Mouse (Mus musculus): ENCODE measurements around the gene Homer1.

Gene Homer1

DNA sequence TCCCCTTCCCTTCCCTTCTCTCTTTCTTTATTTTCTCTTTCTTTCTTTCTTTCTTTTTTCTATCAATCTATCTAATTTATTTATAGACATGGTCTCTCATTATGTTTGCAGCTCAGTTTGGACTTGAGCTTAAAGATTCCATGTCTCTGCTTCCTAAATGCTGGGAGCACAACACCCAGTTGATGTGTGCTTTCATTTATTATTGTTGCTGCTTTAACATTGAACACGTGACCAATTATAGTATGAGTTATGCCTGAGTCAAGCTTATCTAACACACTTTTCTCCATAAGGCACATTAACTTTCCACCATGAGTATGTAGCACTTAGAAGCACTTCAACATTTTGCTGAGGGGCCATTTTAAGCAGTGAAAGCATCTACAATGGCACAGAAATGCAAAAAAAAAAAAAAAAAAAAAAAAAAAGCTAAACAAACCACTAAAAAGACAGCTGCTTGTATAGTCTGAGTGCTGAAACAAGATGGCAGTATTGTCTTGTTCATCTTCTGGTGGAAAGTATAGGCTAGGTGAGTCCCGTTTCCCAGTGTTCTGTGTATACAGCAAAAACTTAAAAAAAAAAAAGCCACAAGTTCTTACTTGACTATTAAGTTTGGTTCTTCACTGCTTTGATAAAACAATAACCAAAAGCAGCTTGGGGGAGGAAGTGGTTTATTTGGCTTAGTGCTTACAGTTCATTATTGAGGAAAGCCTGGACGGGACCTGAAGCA lies 41.3 kb downstream of the Homer1 start:
- DNase-seq (ENCODE audit: low spot score in 2 of 2) = no peak

DNA sequence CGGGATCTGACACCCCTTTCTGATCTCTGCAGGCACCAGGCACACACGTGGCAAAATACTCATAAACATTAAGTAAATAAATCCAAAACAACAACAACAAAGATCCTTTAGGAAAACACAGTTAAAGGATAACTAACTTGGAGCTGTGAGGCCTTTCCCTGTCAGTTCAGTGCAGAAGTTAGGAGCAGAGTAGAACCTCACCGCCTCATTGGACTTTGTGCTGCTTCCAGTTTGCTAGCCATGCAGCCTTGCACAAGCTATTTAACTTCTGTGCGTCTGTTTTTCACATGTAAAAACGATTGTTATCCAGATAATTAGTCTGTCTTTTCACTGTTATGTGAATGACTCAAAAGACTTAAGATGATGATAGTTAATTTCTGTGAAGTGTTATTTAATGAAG lies 43.2 kb downstream of the Homer1 start:
- no peak for DNase-seq (ENCODE audit: low spot score in 2 of 2)

DNA sequence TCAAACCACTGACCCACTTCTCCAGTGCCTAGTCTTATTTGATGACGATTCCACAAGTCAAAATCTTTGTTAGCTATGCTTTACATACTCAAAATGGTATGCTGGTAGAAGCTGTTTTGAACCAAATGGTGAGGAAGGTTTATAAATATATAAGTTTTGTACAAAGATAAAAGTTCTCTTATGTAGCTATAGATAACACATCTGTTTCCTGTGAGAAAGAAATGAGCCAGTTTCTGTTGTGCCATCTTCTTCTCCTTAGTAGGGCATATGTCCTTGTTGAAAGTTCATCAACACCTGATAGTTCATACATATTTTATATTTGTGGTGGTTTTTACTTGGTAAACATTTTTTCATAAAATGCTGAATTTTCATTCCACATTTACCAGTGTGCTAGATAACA lies 45.0 kb downstream of the Homer1 start:
- DNase-seq (ENCODE audit: low spot score in 2 of 2) = no peak

DNA sequence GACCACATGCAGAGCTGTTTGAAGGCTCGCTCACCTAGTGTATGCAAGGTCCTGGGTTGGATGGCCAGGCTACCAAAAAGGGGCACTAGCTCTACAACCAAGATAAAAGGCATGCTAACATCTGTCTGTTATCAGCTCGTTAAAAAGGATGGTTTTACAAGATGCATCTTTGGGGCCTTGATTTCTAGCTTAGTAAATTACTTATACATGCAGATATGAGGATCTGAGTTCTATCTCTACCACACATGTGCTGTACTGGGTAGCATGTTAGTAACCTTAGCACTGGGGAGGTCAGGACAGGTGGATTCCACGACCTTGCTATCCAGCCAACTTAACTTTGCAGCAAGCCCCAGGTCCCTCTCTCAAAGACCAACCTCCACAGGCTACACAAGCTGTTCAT lies 46.4 kb downstream of the Homer1 start:
- no peak for DNase-seq (ENCODE audit: low spot score in 2 of 2)

DNA sequence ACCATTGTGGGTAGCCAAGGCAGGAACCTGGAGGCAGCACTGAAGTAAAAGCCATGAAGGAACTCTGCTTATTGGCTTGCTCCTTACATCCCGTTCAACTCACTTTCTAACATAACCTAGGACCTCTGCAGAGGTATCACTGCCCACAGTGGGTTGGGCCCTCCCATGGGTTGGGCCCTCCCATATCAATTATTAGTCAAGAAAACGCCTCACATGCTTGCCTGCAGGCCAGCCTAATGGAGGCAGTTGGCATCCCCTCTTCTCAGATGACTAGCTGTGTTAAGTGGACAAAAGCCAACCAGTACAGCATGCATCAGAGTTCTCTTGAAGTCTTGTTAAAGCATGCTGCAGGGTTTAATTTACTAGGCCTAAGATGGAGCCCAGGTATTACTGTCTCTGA lies 52.6 kb downstream of the Homer1 start:
- no peak for DNase-seq (ENCODE audit: low spot score in 2 of 2)

DNA sequence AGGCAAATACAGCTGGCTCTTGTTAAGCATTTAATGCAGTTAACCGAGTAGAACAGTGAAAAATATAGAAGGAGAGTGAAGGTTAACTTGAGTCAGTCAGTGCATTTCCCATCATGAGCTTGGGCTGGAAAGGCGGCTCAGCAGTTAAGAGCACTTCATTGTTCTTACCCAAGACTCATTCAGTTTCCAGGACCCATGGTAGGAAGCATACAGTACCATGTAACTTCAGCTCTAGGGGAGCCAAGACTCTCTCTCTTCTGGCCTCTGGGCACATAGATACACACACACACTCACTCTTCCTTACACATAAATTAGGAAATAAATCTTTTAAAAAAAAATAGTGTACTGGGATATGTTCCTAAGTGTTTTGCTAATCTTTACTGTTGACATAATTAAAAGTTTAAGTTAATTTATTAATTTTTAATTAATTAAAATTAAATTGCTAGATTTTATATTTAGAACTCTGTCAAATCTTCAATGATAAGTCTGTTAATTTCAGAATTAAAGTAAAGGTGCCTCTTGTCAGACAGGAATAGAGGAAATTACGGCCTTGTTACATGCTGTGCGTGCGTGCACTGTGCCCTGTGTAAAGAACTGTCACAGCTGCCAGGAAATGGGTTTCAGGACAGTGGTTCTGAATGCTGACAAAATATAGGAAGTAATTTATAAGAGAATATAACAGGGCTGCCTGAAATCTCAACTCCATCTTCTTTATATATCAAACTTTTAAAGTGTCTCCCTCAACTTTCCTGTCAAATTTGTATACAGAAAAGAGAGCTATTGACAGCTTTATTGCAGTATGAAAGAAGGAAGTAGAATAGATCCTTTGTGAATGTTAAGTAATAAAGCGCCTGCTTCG lies 55.2 kb downstream of the Homer1 start:
- DNase-seq (ENCODE audit: low spot score in 2 of 2) = no peak

DNA sequence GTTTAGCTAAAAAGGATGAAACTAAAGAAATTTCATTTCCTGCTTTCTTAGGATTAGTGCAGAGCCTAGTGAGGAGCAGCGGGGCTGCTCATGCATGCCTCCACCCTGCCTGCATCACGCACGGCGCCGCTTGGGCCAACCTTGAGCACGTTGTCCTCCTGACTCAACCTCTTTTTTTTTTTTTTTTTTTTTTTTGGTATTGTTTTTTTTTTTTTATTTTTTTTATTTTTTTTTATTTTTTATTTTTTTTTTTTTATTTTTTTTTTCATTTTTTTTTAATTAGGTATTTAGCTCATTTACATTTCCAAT lies 55.8 kb downstream of the Homer1 start:
- DNase-seq (ENCODE audit: low spot score in 2 of 2) = no peak

DNA sequence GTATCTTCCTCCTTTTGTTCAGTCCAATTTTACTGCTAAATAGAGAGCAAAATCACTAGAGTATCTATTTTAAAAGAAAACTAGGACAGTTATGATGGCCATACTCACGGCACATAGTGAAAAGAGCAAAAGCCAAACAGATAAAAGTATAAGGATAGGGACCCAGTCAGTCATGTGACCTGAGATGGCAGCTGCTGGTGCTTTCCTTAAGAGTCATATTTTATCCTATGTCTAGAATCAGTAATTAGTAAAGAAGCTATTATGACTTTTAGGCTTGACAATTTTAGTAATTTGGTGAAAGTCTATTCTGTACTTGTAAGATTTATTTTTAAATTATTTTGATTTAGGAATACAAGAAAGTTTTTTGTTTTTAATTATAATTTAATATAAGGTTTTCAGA lies 59.1 kb downstream of the Homer1 start:
- DNase-seq (ENCODE audit: low spot score in 2 of 2) = no peak

DNA sequence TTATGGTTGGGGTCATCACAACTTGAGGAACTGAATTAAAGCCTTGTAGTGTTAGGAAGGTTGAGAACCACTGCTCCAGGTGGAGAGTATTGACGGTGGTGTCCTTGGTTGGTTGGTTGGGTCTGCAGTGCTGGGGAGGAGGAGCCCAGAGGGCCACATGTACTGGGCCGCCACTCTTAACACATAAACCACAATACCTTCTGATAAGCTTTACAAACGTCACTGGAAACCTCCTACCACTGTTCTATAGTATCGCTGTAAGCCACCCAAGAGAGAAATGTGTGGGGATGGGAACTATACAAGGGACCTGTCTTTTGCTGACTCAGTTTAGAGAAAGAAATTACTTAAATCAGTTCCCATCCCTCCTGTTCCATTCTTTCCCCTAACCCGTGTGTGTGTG lies 68.1 kb downstream of the Homer1 start:
- no peak for DNase-seq (ENCODE audit: low spot score in 2 of 2)

DNA sequence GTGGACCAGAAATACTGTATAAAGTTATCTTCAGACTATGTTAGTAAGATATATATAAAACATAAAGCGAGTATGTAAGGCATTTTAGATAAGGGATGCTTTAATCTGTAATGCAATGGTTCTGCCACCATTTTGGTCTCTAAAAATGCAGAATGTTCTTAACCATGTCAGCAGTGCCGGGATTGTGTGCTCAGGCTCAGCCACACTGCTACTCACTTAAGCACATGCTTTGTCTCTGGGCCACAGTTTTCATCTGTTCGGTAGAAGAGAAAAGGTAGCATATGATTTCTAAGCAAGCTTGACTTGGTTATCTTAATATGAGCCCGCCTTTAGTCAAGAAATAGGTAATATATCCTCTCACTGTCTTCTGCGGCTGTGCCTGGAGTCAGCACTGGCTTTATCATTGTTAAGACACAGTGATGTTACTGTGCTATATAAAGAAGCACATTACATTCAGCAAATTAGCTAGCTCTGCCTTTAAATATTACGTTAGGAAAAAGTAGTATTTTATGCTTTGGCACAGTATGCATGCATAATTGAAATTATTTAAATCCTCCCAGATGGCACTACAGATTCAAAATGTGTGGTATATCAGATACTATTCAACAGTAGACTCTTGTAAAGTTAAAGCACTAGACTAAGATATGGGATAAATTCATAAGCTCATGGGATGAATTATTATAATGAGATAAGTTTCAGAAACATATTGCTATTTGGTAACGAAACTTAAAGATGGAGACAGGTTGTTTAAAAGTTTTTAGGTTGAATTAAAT lies 69.6 kb downstream of the Homer1 start:
- no peak for DNase-seq (ENCODE audit: low spot score in 2 of 2)

DNA sequence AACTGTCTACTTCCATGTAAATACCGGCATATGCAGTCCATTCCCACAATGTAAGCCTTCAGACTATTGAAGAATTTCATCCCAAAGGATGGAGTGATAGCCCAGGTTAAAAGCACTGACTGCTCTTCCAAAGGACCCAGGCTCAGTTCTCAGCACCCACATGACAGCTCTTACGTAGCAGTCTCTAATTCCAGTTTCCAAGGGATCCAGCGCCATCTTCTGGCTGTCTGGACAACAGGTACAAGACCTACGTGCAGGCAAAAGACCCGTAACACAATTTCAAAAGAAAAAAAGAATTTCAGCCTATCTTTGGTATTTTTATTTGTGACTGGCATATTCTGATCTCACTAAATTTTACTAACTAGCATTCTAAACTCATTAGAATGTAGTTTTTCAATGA lies 75.0 kb downstream of the Homer1 start:
- DNase-seq (ENCODE audit: low spot score in 2 of 2) = no peak

DNA sequence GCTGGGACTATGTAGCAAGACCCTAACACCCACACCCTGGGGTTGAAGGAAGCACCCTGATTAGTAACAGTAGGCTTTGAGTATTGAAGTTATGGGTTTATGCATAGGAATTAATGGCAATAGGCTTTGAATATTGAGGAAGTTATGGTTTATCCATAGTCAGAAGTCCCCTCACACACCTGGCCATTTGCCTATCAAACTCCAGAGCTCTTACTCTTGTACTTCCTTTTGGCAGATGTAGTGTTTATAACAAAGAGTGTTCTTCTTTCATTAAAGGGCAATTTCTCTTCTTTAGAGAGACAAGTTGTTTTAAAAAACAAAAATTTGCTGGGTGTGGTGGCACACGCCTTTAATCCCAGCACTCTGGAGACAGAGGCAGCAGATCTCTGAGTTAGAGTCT lies 79.1 kb downstream of the Homer1 start:
- DNase-seq (ENCODE audit: low spot score in 2 of 2) = no peak

DNA sequence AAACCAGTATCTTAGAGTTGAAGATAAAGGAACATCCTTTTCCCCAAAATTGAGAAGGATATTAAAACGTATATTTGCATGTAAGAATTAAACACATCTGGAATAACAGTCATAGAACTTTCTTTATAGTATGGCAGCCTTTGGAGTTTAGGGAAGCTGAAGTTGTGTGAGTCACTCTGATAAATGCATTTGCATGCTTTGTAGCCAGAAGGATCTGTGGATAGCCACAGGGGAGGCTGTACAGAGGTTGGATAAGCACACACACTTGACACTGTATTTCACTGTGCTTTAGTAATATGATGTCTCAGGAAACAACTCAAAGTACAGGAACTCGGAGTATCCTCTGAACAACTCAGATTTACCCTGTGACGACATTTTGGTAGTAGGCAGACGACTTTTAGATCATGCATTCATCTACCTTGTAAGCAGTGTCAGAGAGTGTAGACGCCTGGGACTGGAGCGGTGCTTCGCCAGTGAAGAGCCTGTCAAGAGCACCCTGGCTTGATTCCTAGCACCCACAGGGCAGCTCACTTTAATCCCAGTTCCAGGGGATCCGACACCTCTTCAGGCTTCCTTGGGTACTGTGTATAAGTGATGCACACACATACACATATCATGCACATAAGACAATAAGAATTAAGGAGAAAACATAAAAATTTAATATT lies 81.1 kb downstream of the Homer1 start:
- no peak for DNase-seq (ENCODE audit: low spot score in 2 of 2)

DNA sequence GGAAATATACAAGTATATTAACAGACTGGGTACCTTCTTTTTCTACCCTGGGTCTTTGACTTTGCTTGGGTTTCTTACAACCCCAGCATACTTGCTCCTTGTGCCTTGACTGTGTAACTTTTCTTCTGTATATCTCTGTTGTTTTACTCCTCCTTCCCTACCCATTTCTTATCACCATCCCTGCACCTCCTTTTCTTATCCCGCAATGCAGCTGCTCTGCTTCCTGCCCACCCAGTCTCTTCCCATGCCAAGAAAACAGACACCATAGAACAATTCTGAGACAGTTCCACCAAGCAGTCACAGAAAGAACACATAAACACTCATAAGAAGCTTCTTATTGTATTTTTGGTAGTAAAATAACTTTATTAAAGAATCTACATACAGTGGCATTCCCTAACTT lies 81.9 kb downstream of the Homer1 start:
- no peak for DNase-seq (ENCODE audit: low spot score in 2 of 2)

DNA sequence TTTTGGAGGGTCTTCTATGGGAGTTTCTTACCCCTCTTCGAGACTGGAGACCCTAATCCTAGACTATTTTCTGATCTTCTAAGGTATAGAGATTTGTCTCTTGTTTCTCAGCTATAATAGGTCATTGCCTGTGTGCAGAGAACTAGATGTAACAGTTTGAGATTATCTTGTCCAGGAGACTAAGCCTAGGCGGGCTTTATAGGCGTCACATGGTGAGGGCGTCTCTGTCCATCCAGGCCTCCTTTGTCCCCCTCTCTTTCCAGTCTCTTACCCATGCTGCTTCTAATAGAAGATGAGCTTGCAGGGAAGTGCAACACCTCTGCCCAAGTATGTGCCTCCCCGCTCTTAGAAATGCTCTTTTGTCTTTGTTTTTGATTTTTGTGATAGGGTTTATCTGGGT lies 83.7 kb downstream of the Homer1 start:
- DNase-seq (ENCODE audit: low spot score in 2 of 2) = no peak

DNA sequence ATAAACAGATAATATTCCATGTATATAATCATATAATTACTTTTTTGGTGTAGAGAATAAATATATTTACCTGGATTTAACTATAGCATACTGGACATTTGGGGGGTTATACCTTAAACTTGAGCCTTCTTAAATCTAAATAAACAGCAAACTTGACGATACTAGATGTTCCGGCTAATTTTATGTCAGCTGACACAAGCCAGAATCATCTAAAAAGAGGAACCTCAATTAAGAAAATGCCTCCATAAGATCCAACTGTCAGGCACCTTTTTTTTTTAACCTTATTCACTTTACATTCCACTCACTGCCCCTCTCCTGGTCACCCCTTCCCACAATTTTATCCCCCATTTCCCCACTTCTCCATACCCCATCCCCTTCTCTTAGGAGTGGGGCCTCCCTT lies 84.2 kb downstream of the Homer1 start:
- no peak for DNase-seq (ENCODE audit: low spot score in 2 of 2)

DNA sequence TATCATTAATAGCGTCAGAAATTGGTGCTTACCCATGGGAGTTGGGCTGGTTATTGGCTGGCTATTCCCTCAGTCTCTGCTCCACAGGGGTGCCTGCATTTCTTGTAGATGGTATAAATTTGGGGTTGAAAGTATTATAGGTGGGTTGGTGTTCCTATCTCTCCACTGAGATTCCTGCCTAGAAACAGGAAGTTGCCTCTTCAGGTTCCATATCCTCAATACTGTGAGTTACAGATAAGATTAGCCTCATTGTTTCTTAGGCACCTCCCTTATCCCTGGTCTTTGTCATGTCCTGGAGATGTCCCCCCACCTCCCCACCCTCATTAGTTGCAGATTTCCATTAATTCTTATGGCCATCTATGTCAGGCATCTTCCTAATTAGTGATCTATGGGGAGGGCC lies 85.0 kb downstream of the Homer1 start:
- DNase-seq (ENCODE audit: low spot score in 2 of 2) = no peak

DNA sequence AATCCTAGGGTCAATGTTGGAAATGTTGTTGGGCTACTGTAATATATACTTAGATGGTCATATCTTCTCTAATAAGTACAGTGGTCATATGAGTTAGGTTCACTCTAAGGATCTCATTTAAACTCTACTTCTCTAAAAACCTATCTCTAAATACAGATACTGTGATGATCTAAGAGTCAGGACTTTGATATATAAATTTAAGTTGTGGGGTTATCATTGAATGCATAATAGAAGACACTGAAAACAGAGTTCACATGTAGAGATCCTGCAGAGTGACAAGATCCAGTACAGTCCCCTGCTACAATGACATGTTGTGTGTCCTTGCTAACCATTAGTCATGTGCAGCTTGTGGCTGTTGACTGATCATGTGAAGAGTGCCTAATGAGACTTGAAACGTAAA lies 85.7 kb downstream of the Homer1 start:
- no peak for DNase-seq (ENCODE audit: low spot score in 2 of 2)

DNA sequence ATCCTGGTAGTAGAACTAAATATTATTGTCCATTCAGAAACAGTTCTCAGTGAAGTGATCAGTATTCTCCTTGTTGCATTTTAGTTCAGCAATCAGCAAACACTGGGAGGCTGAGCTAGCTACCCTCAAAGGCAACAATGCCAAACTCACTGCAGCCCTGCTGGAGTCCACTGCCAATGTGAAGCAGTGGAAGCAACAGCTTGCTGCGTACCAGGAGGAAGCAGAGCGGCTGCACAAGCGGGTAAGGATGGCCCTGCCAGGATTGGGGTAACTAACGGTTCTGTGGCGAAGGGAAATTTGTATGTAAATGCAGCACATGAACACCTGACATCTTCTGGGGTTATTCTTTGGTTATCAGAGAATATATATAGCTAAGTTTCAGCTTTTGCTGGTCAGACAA lies 88.0 kb downstream of the Homer1 start:
- no peak for DNase-seq (ENCODE audit: low spot score in 2 of 2)

DNA sequence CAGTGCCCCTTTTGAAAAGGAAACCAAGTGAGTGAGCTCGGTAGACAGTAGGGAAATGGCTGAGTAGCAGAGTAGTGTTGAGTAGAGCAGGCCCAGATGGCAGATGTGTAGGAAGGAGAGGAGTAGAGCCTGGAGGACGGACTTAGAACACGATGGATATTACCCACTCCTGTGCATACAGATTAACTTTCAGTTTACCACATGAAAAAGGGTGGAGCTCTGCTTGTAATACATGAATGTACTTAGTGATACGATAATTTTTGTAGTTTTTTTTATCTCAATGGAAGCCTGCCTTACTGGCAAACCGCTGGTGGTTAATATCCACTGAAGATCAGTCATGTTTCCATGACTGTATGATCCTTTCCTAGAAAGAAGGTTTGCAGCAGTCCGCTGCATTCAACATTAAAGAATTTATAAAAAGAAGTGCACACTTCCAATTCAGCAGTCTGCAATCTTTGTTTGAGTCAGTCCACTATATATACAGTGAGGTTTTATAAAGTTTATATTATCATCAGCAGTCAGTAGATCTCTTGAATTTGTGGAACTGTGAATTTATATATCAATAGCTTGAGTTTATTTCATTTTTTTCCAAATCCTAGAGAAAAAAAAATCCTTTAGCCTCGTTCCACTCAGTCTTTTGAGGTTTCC lies 89.3 kb downstream of the Homer1 start:
- no peak for DNase-seq (ENCODE audit: low spot score in 2 of 2)

DNA sequence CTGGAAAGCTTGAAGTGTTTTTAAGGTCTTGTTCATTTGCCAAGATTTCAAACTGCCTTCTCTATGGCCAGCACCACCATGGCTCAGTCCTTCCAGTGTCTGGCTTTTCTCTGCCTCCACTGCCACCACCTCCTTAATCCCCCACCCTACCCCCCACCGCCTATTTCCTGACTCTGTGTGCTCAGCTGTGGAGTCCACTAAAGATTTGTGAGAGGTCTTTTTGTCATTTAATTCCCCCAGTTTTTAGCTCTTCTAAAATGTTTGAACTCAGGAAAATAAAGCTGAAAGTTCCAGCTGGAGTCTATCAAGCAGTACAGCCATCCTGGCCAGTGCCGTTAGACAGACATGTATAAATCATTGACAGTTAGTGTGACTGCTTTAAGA lies 89.8 kb downstream of the Homer1 start:
- no peak for DNase-seq (ENCODE audit: low spot score in 2 of 2)

DNA sequence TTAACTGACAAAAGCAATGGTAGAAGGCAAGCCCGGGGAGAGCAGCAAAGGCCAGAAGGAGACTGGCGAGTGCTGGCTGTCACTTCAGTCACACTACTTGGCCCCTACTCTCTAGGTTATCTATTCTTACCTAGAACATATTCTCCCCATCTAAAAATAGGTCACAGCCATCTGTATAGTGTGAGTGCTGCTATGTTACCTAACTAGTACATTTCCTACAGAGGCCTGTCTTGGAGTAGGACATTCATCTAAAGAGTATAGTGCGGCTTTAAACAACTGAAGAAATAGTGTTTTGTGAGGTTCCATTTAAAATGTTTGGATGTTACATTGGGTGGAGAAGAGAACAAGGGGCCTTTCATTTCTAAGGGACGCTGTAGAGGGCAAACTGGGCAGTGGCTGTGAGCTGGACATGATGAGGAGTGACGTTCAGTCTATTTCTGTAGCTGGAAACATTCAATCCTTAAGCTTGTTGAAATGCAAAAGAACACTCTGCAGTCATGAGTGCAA lies 100.3 kb downstream of the Homer1 start:
- DNase-seq (ENCODE audit: low spot score in 2 of 2) = no peak
